Mouse (Mus musculus) G1E (cell line): ENCODE measurements at regions not wholly inside any gene's neighbourhood (a gene's known extent, or its start where the extent isn't known, plus 50 kb on each side); places are given as distances from the start of the nearest gene placed in this dataset.

Source experiments
- ATAC-seq: 2 replicates; pipeline ENCODE4 v1.8.0; 2016; ENCODE audit warnings: mild to moderate bottlenecking; ENCODE audit not compliant: insufficient number of reproducible peaks, poor library complexity, low FRiP score, severe bottlenecking; ENCODE audit errors: extremely low read depth
- DNase-seq: peaks from one replicate; pipeline ENCODE4 v3.0.0; 2012; ENCODE audit warnings: low spot score
- H3K27me3 ChIP-seq: 2 replicates; pipeline ENCODE4 v1.6.1; 2012; ENCODE audit warnings: mild to moderate bottlenecking, low read length, inconsistent platforms; ENCODE audit not compliant: insufficient read depth
- H3K36me3 ChIP-seq: replicated peaks from 2 replicates; pipeline ENCODE3; 2012; ENCODE audit warnings: mild to moderate bottlenecking, inconsistent platforms
- H3K4me1 ChIP-seq: 2 replicates; pipeline ENCODE4 v1.6.1; 2012; ENCODE audit warnings: low read depth, low read length, inconsistent platforms, mixed read lengths; ENCODE audit not compliant: insufficient read depth
- H3K4me3 ChIP-seq: 2 replicates; pipeline ENCODE4 v1.5.1; 2012; ENCODE audit warnings: low read depth, mild to moderate bottlenecking, inconsistent platforms, low read length, moderate library complexity, mixed read lengths
- H3K9me3 ChIP-seq: replicated peaks from 2 replicates; pipeline ENCODE4 v1.6.1; 2012; ENCODE audit warnings: inconsistent platforms
- CTCF ChIP-seq: IDR thresholded peaks from 2 replicates; pipeline ENCODE4 v1.5.1; 2012; ENCODE audit warnings: low read depth, low read length, inconsistent platforms, mixed read lengths
- GATA1 ChIP-seq: IDR thresholded peaks from 2 replicates; pipeline ENCODE4 v1.6.1; 2012; ENCODE audit warnings: borderline replicate concordance, low read length, inconsistent platforms, mixed read lengths
- GATA2 ChIP-seq: IDR thresholded peaks from 2 replicates; pipeline ENCODE4 v1.6.1; 2012; ENCODE audit warnings: low read depth, low read length, inconsistent platforms, borderline replicate concordance
- POLR2AphosphoS5 ChIP-seq: IDR thresholded peaks from 2 replicates; pipeline ENCODE4 v1.6.1; 2012; ENCODE audit warnings: low read depth, low read length, inconsistent platforms; ENCODE audit not compliant: insufficient replicate concordance
- TAL1 ChIP-seq: conservative IDR thresholded peaks from 2 replicates; pipeline ENCODE4 v1.6.1; 2012; ENCODE audit warnings: low read depth, low read length, inconsistent platforms, mixed read lengths

- H3K27me3 ChIP-seq, result peaks cover 4% of the 10 kb centered on the region; the same call in 1 of the 2 replicates
- no peak for ATAC-seq
- no peaks in the 10 kb centered on the region for H3K4me1 ChIP-seq
- no peak overlapping the region for H3K4me3 ChIP-seq
- H3K9me3 ChIP-seq, result no peaks in the 10 kb centered on the region
- no peak for DNase-seq
- no peak for TF ChIP-seq POLR2AphosphoS5
- no peak for TF ChIP-seq TAL1
- TF ChIP-seq CTCF, result no peak
- no peak for TF ChIP-seq GATA2
- TF ChIP-seq GATA1, result no peak
- no peaks in the 10 kb centered on the region for H3K36me3 ChIP-seq
These were observed 323.8 kb downstream of the Sox4 start for GRCm38 (mm10) chr13:28629431-28630331.

GRCm38 (mm10) chr13:28628751-28629150, 324.8 kb downstream of the Sox4 start:
- no peaks in the 10 kb centered on the region for H3K36me3 ChIP-seq
- no peak for ATAC-seq
- H3K4me1 ChIP-seq, result no peaks in the 10 kb centered on the region
- no peak for DNase-seq
- no peak for TF ChIP-seq GATA2
- H3K27me3 ChIP-seq, result peaks cover 4% of the 10 kb centered on the region; the same call in 1 of the 2 replicates
- H3K9me3 ChIP-seq, result no peaks in the 10 kb centered on the region
- no peak overlapping the region for H3K4me3 ChIP-seq

- DNase-seq (no peak), ATAC-seq (no peak)
- H3K36me3 ChIP-seq, result no peaks in the 10 kb centered on the region
- H3K9me3 ChIP-seq, result no peaks in the 10 kb centered on the region
- H3K4me1 ChIP-seq, result no peaks in the 10 kb centered on the region
- H3K27me3 ChIP-seq, result no peaks in the 10 kb centered on the region
- H3K4me3 ChIP-seq, result no peak overlapping the region
- TF ChIP-seq TAL1 (no peak), POLR2AphosphoS5 (no peak), GATA2 (no peak), CTCF (no peak), GATA1 (no peak)
These were observed 334.6 kb downstream of the Sox4 start for GRCm38 (mm10) chr13:28618961-28619360.

GRCm38 (mm10) chr13:28617503-28617902, 336.0 kb downstream of the Sox4 start:
- DNase-seq (no peak), ATAC-seq (no peak)
- no peaks in the 10 kb centered on the region for H3K4me1 ChIP-seq
- H3K36me3 ChIP-seq, result no peaks in the 10 kb centered on the region
- TF ChIP-seq POLR2AphosphoS5 (no peak), CTCF (no peak), GATA2 (no peak), TAL1 (no peak), GATA1 (no peak)
- no peaks in the 10 kb centered on the region for H3K27me3 ChIP-seq
- no peaks in the 10 kb centered on the region for H3K9me3 ChIP-seq
- H3K4me3 ChIP-seq, result no peak overlapping the region

GRCm38 (mm10) chr13:28616645-28617381, 336.7 kb downstream of the Sox4 start:
- Histone ChIP-seq H3K4me1 (no peaks in the 10 kb centered on the region), H3K27me3 (no peaks in the 10 kb centered on the region), H3K36me3 (no peaks in the 10 kb centered on the region), H3K9me3 (no peaks in the 10 kb centered on the region), H3K4me3 (no peak overlapping the region)
- no peak for TF ChIP-seq CTCF
- no peak for TF ChIP-seq TAL1
- TF ChIP-seq POLR2AphosphoS5, result no peak
- no peak for TF ChIP-seq GATA1
- no peak for TF ChIP-seq GATA2
- DNase-seq, result no peak
- no peak for ATAC-seq

GRCm38 (mm10) chr13:28607551-28608114, 345.9 kb downstream of the Sox4 start:
- Histone ChIP-seq H3K27me3 (no peaks in the 10 kb centered on the region), H3K36me3 (no peaks in the 10 kb centered on the region), H3K4me3 (no peak overlapping the region), H3K9me3 (no peaks in the 10 kb centered on the region), H3K4me1 (no peaks in the 10 kb centered on the region)
- TF ChIP-seq TAL1 (no peak), GATA1 (no peak), POLR2AphosphoS5 (no peak), GATA2 (no peak), CTCF (no peak)
- no peak for DNase-seq
- no peak for ATAC-seq
